Mouse (Mus musculus) hindbrain, embryonic 13.5 days (tissue): Measurements from ENCODE around the gene Smyd3. TPM values are rescaled to one million over a fixed set of nuclear protein-coding genes. Genes with fewer than 3 reads are reported as not detected.

Experiments
- ATAC-seq: fragments of 200-750 bp; cut with Nextera tagmentation; 2 replicates; pipeline ENCODE4 v1.8.0; 2017; ENCODE audit warnings: moderate TSS enrichment; ENCODE audit not compliant: low FRiP score
- H3K27ac ChIP-seq: fragments of 300-500 bp; sonication (generic); 2 replicates; pipeline ENCODE4 v1.5.1; 2015; ENCODE audit warnings: inconsistent platforms, mild to moderate bottlenecking, moderate library complexity
- H3K27me3 ChIP-seq: fragments of 300-500 bp; sonication (generic); 2 replicates; pipeline ENCODE4 v1.6.1; 2015; ENCODE audit warnings: mild to moderate bottlenecking, inconsistent platforms
- H3K36me3 ChIP-seq: fragments of 300-500 bp; sonication (generic); 2 replicates; pipeline ENCODE4 v1.6.1; 2015; ENCODE audit warnings: mild to moderate bottlenecking, inconsistent platforms
- H3K4me1 ChIP-seq: fragments of 300-500 bp; sonication (generic); replicated peaks from 2 replicates; pipeline ENCODE4 v1.6.1; 2015; ENCODE audit warnings: inconsistent platforms
- H3K4me2 ChIP-seq: fragments of 300-500 bp; sonication (generic); 2 replicates; pipeline ENCODE4 v1.6.1; 2015; ENCODE audit warnings: inconsistent platforms, mild to moderate bottlenecking, moderate library complexity
- H3K4me3 ChIP-seq: fragments of 300-500 bp; sonication (generic); 2 replicates; pipeline ENCODE4 v1.5.1; 2015; ENCODE audit warnings: mild to moderate bottlenecking, inconsistent platforms
- H3K9ac ChIP-seq: fragments of 300-500 bp; sonication (generic); 2 replicates; pipeline ENCODE4 v1.6.1; 2015; ENCODE audit warnings: mild to moderate bottlenecking, inconsistent platforms
- H3K9me3 ChIP-seq: fragments of 300-500 bp; sonication (generic); 2 replicates; pipeline ENCODE4 v1.6.1; 2016; ENCODE audit warnings: inconsistent platforms
- WGBS: fragments of 180-500 bp; shearing (Covaris S2); methylation state at CpG from one replicate; pipeline ENCODE4 v1.1.7; 2015; 5-methylcytosine and 5-hydroxymethylcytosine counted together
- polyA plus RNA-seq: library from polyadenylated mRNA; unstranded; fragments of >200 nt; fragmentation: Nextera tagmentation; extraction: Ambion mirVana; gene quantifications from 2 replicates; pipeline ENCODE4 v1.2.1, GENCODE M21; 2015

Gene Smyd3
- polyA plus RNA-seq, result 19.6 and 20.7 TPM in 2 replicates

GRCm38 (mm10) chr1:179517713-179518465, at the start of gene Smyd3:
TSS of gene Smyd3 (minus strand) at chr1:179518041.
- ATAC-seq, result peak; percentile 91
- Histone ChIP-seq H3K36me3 (no peaks in the 10 kb centered on the region), H3K9ac (peak within 1 kb of the TSS; percentile 85), H3K4me2 (peak within 1 kb of the TSS; percentile 99), H3K9me3 (no peaks in the 10 kb centered on the region), H3K4me1 (peaks cover 12% of the 10 kb centered on the region), H3K4me3 (peak within 1 kb of the TSS; percentile 79), H3K27me3 (0 out of 2 replicates have a peak, but pooled peaks cover 3% of the 10 kb centered on the region), H3K27ac (no peak within 1 kb of the TSS)
- 7% methylated on average over 39 of the region's 39 CpGs for WGBS

DNA sequence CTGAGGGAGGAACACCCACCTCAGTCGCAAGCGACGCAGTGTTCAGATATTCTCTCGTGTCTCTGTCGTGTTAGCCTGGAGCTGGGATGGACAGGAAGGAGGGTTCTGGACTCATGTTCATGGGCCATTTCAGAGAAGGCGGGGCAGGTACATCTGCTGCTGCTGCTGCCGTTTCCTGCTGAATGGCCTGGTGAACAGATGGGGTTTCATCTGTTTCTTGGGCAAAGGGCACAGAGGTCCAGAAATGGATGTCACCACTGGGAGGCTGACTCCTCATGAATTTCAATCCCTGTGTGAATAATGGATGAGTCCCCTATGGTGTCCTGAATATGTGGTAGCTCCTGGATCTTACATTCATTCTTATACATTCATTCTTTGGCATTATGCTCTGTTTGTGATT, 49.7 kb upstream of the Smyd3 start:
- Histone ChIP-seq H3K9me3 (no peaks in the 10 kb centered on the region), H3K9ac (no peak overlapping the region), H3K27ac (peak overlapping the region; percentile 55), H3K4me1 (peaks cover 26% of the 10 kb centered on the region), H3K4me2 (no peak overlapping the region), H3K27me3 (no peaks in the 10 kb centered on the region), H3K4me3 (no peak overlapping the region), H3K36me3 (no peaks in the 10 kb centered on the region)
- 33% methylated on average over 7 of the region's 7 CpGs for WGBS
- ATAC-seq, result peak; percentile 21; the same call in 1 of the 2 replicates

DNA sequence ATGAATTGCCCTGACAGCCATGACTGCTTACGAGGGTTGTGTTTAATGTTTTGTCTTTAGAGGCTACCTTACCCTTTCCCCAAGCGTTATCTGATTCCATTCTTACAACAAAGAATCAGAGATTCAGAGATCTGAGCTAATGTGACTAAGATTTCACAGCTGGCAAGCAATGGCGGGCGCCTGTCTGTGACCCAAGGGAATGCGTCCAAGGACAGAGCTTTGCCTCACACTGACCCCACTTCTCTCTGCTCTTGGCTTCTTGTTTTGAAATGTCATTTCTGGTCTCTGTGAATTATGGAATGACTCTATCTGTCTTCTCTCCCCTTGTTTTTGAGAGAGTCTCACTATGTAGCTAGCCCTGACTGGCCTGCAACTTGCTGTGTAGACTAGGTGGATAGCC, 46.1 kb upstream of the Smyd3 start:
- H3K27ac ChIP-seq, result peak overlapping the region; percentile 40; the same call in 1 of the 2 replicates
- ATAC-seq, result no peak
- no peaks in the 10 kb centered on the region for H3K27me3 ChIP-seq
- peaks cover 19% of the 10 kb centered on the region for H3K4me1 ChIP-seq
- no peak overlapping the region for H3K4me2 ChIP-seq
- H3K9me3 ChIP-seq, result no peaks in the 10 kb centered on the region
- 68% methylated on average over 5 of the region's 5 CpGs for WGBS
- no peak overlapping the region for H3K4me3 ChIP-seq
- no peak overlapping the region for H3K9ac ChIP-seq
- no peaks in the 10 kb centered on the region for H3K36me3 ChIP-seq

GRCm38 (mm10) chr1:179563211-179563610, 45.4 kb upstream of the Smyd3 start:
- Histone ChIP-seq H3K4me3 (no peak overlapping the region), H3K27ac (no peak overlapping the region), H3K36me3 (no peaks in the 10 kb centered on the region), H3K9ac (no peak overlapping the region), H3K4me1 (peaks cover 19% of the 10 kb centered on the region), H3K9me3 (no peaks in the 10 kb centered on the region), H3K27me3 (no peaks in the 10 kb centered on the region), H3K4me2 (no peak overlapping the region)
- no peak for ATAC-seq
- 81% methylated on average over 4 of the region's 4 CpGs for WGBS

DNA sequence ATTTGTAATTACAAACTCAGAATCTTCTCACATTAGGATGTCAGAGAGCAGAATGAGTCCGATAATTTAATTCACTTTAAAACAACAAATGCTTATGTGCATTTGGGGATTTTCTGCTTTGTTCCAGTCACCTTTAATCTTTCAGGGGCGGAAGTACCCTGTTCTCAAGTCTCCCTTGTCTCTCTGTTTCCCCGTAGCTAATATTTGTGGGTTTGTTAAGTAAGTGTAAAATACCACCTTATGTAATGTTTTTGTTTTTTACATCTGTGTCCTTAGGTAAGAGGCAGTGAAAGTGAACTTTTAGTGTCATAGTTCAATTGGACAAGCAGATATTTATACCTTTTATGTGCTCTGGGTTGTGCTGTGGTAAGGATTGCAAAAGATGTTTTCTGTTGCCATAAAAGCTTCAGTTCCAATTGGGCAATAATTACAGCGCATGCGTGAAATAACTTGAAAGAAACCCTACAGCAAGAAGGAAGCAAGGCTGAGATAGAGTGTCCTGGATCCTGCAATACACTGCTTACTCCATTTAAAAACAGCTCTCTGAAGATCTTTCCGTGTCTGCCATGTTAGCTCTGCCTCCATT, 43.1 kb upstream of the Smyd3 start:
- H3K9ac ChIP-seq, result no peak overlapping the region
- no peak for ATAC-seq
- no peaks in the 10 kb centered on the region for H3K27me3 ChIP-seq
- H3K9me3 ChIP-seq, result no peaks in the 10 kb centered on the region
- H3K27ac ChIP-seq, result no peak overlapping the region
- H3K4me3 ChIP-seq, result no peak overlapping the region
- no peak overlapping the region for H3K4me2 ChIP-seq
- 91% methylated on average over 6 of the region's 6 CpGs for WGBS
- H3K4me1 ChIP-seq, result peaks cover 7% of the 10 kb centered on the region; the same call in 1 of the 2 replicates
- no peaks in the 10 kb centered on the region for H3K36me3 ChIP-seq

DNA sequence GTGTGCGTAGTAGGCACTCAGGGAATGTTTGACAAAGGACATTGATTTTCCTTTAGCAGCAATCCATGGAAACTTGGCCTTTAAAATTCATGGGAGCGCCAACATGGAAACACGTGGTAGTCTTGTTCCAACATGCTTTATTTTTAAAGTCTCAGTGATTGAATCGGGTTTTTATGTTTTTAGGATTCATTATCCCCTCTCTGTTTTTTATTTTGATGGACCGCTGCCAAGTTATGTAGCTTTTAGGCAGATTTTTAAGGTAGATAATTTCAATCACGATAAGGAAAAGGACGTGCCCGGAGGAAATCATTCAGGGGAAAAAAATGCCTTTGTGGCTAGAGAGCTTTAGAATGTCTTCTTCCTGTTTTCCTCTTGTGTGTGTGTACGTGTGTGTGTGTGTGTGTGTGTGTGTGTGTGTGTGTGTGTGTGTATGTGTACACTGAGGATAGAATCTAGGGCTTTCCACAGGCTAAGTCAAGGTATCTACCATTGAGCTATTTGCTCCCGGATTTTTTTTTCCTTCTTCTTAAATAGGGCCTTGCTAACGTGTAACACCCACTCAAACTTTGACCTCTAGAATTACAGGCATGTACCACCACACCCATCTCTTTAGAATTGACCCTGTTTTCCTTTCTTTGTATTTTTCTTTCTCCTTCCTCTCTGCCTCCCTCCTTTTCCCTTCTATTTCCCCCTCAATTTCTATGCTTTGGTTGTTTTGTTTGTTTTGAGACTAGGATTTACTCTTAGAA, 41.8 kb upstream of the Smyd3 start:
- ATAC-seq, result no peak
- Histone ChIP-seq H3K4me1 (peaks cover 7% of the 10 kb centered on the region; the same call in 1 of the 2 replicates), H3K4me2 (no peak overlapping the region), H3K36me3 (no peaks in the 10 kb centered on the region), H3K9ac (no peak overlapping the region), H3K27ac (no peak overlapping the region; the same call in 1 of the 2 replicates), H3K9me3 (no peaks in the 10 kb centered on the region), H3K4me3 (no peak overlapping the region), H3K27me3 (no peaks in the 10 kb centered on the region)
- WGBS, result 83% methylated on average over 11 of the region's 11 CpGs

- Histone ChIP-seq H3K27ac (no peak overlapping the region), H3K4me1 (peaks cover 15% of the 10 kb centered on the region), H3K27me3 (no peaks in the 10 kb centered on the region), H3K9me3 (no peaks in the 10 kb centered on the region), H3K36me3 (no peaks in the 10 kb centered on the region), H3K4me3 (no peak overlapping the region), H3K4me2 (no peak overlapping the region), H3K9ac (no peak overlapping the region)
- 84% methylated on average over 3 of the region's 3 CpGs for WGBS
- no peak for ATAC-seq
Measured at GRCm38 (mm10) chr1:179556921-179557320, 39.1 kb upstream of the Smyd3 start.

GRCm38 (mm10) chr1:179553949-179554347, 36.1 kb upstream of the Smyd3 start:
- WGBS, result 91% methylated on average over 4 of the region's 4 CpGs
- ATAC-seq, result no peak

DNA sequence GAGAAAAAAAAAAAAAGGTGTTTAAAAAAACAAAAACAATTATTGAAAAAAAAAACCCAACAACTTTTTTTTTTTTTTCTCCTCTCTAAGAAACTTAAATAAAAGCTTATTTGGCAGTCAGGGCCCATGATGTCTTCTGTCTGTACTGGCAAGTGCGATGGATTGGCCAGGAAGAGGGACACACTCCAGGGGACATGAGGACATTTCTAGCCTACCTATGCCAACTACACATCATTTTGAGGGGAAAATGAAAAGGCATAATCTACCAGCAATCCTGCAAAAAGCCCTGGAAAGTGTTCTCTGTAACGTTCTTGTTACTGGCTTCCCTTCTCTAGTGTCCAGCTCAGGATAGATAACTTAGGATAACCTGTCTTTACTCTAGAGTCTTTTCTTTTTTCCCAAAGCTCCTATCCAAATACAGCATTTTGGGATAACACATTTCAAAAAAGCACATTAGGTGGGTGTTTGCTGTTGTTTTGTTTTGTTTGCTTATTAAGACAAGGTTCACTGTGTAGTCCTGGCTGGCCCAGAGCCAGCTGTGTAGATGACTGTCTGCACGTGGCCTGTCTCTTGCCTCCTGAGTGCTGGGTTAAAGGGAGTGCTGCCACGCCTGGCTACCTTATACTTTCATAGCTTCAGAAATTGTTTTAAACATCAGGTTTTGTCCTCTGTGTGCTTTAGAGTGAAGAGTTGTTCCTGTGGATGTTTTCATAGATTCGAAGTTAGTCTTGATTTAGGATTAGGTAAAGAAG, 35.5 kb upstream of the Smyd3 start:
- Histone ChIP-seq H3K36me3 (no peaks in the 10 kb centered on the region), H3K4me2 (no peak overlapping the region), H3K9ac (0 out of 2 replicates have a peak overlapping the region, but pooled peaks have one; percentile 39), H3K4me1 (peaks cover 24% of the 10 kb centered on the region), H3K4me3 (no peak overlapping the region), H3K27ac (no peak overlapping the region), H3K9me3 (no peaks in the 10 kb centered on the region), H3K27me3 (no peaks in the 10 kb centered on the region)
- 76% methylated on average over 5 of the region's 5 CpGs for WGBS
- ATAC-seq, result no peak

More at GRCm38 (mm10) chr1:179553949-179554347, 36.1 kb upstream of the Smyd3 start:
- H3K9ac ChIP-seq, result no peak overlapping the region
- no peaks in the 10 kb centered on the region for H3K36me3 ChIP-seq
- H3K27ac ChIP-seq, result no peak overlapping the region
- H3K27me3 ChIP-seq, result no peaks in the 10 kb centered on the region
- no peak overlapping the region for H3K4me2 ChIP-seq
- no peak overlapping the region for H3K4me3 ChIP-seq
- peaks cover 21% of the 10 kb centered on the region for H3K4me1 ChIP-seq
- H3K9me3 ChIP-seq, result no peaks in the 10 kb centered on the region

- ATAC-seq, result no peak
- Histone ChIP-seq H3K4me3 (no peak overlapping the region), H3K9me3 (no peaks in the 10 kb centered on the region), H3K4me1 (peaks cover 30% of the 10 kb centered on the region), H3K4me2 (no peak overlapping the region), H3K36me3 (no peaks in the 10 kb centered on the region), H3K9ac (no peak overlapping the region), H3K27ac (no peak overlapping the region), H3K27me3 (no peaks in the 10 kb centered on the region)
- WGBS, result 51% methylated on average over 7 of the region's 7 CpGs
Measured at GRCm38 (mm10) chr1:179552751-179553150, 34.9 kb upstream of the Smyd3 start.

DNA sequence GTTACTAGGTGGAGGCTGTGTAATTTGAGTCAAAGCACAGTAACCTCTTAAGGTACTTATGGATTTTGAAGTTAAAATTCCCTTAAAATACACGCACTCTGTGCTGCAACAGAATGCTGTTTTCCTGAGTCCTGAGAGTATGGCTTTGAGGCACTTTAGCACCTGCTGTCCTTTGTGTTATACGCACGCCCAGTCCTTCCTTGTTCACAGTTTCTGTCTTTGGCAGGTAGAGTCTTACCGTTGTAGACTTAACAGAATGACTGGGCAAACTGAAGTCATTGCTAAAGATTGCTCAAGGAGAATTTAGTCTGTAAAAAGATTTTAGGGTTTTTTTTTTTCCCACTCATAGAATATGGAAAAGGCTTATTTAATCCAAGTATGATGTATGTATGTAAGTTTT, 34.1 kb upstream of the Smyd3 start:
- Histone ChIP-seq H3K4me1 (peaks cover 36% of the 10 kb centered on the region), H3K4me2 (no peak overlapping the region), H3K9ac (no peak overlapping the region), H3K27me3 (no peaks in the 10 kb centered on the region), H3K4me3 (no peak overlapping the region), H3K9me3 (no peaks in the 10 kb centered on the region), H3K27ac (no peak overlapping the region), H3K36me3 (no peaks in the 10 kb centered on the region)
- 87% methylated on average over 4 of the region's 4 CpGs for WGBS
- ATAC-seq, result no peak

GRCm38 (mm10) chr1:179551336-179551735, 33.5 kb upstream of the Smyd3 start:
- peaks cover 36% of the 10 kb centered on the region for H3K4me1 ChIP-seq
- no peak overlapping the region for H3K4me3 ChIP-seq
- ATAC-seq, result no peak
- no peak overlapping the region for H3K4me2 ChIP-seq
- 95% methylated on average over 3 of the region's 3 CpGs for WGBS
- no peaks in the 10 kb centered on the region for H3K27me3 ChIP-seq
- H3K27ac ChIP-seq, result no peak overlapping the region
- no peak overlapping the region for H3K9ac ChIP-seq
- H3K9me3 ChIP-seq, result no peaks in the 10 kb centered on the region
- no peaks in the 10 kb centered on the region for H3K36me3 ChIP-seq
